Mouse (Mus musculus) monocyte, adult 59 days (primary cell): Measurements from ENCODE around the gene Serpina1d. TPM values are rescaled to one million over a fixed set of nuclear protein-coding genes. Genes with fewer than 3 reads are reported as not detected.

Experiments
- total RNA-seq, 2 experiments: library from RNA; stranded (reverse); gene quantifications; one replicate each; pipeline ENCODE4 v1.2.4; 2023

The Serpina1d gene
- under 1 TPM; 0.52 to 0.64 TPM for total RNA-seq

GRCm38 (mm10) chr12:103773246-103773851 is at the start of gene Serpina1d:
Serpina1d (minus strand) TSS chr12:103773592.

Other genes with a start within 250 kb of the Serpina1d start
- gene Ppp4r4, start 241.3 kb downstream of the Serpina1d start, total RNA-seq, result not detected
- gene Serpina10, start 142.1 kb downstream of the Serpina1d start, total RNA-seq, result not detected
- gene Serpina6, start 116.4 kb downstream of the Serpina1d start, total RNA-seq, result not detected
- gene Serpina16, start 97.5 kb downstream of the Serpina1d start, total RNA-seq, result not detected
- gene Serpina1f, start 78.1 kb downstream of the Serpina1d start, total RNA-seq, result not detected
- under 1 TPM in 1 of 2 experiments, not detected in 1; 0.71 TPM for gene Serpina1b, start 56.8 kb upstream of the Serpina1d start, total RNA-seq
- gene Serpina1a, start 90.0 kb upstream of the Serpina1d start, total RNA-seq, result not detected
- gene Serpina1c, start 131.3 kb upstream of the Serpina1d start, total RNA-seq, result under 1 TPM in 1 of 2 experiments, not detected in 1; 0.70 TPM
- not detected for gene Serpina1e, start 185.4 kb upstream of the Serpina1d start, total RNA-seq
- gene Serpina11, start 216.4 kb upstream of the Serpina1d start, total RNA-seq, result not detected
- not detected for gene Serpina9, start 240.2 kb upstream of the Serpina1d start, total RNA-seq